Mouse (Mus musculus) thymus, adult 2 months (tissue): Measurements from ENCODE around the gene Melk. TPM values are rescaled to one million over a fixed set of nuclear protein-coding genes. Genes with fewer than 3 reads are reported as not detected.

Experiments
- DNase-seq: peaks from one replicate; pipeline ENCODE4 v3.0.0; 2021
- H3K27ac ChIP-seq: fragments of 200-500 bp; 2 replicates; pipeline ENCODE4 v1.5.1; 2012; ENCODE audit warnings: low read length, control low read depth; ENCODE audit not compliant: control insufficient read depth, insufficient read depth
- H3K27me3 ChIP-seq: fragments of 200-500 bp; 2 replicates; pipeline ENCODE4 v1.6.1; 2012; ENCODE audit warnings: mild to moderate bottlenecking, low read length, moderate library complexity, mixed read lengths; ENCODE audit not compliant: control insufficient read depth, insufficient read depth
- H3K36me3 ChIP-seq: fragments of 200-500 bp; 2 replicates; pipeline ENCODE4 v1.6.1; 2012; ENCODE audit warnings: mild to moderate bottlenecking, low read length, moderate library complexity; ENCODE audit not compliant: control insufficient read depth, insufficient read depth
- H3K4me1 ChIP-seq: fragments of 200-500 bp; replicated peaks from 2 replicates; pipeline ENCODE4 v1.6.1; 2012; ENCODE audit warnings: low read length; ENCODE audit not compliant: control insufficient read depth, insufficient read depth
- H3K4me3 ChIP-seq: fragments of 200-500 bp; 2 replicates; pipeline ENCODE4 v1.5.1; 2012; ENCODE audit warnings: mild to moderate bottlenecking, low read length, control low read depth, moderate library complexity; ENCODE audit not compliant: control insufficient read depth, insufficient read depth
- CTCF ChIP-seq: fragments of 200-500 bp; IDR thresholded peaks from 2 replicates; pipeline ENCODE4 v1.5.1; 2012; ENCODE audit warnings: mild to moderate bottlenecking, control low read depth, low read length, moderate library complexity, borderline replicate concordance; ENCODE audit not compliant: control insufficient read depth, poor library complexity, insufficient read depth; ENCODE audit errors: extremely low read depth
- POLR2A ChIP-seq: fragments of 200-500 bp; IDR thresholded peaks from 2 replicates; pipeline ENCODE4 v1.6.1; 2012; ENCODE audit warnings: mild to moderate bottlenecking, low read length, control low read depth, moderate library complexity; ENCODE audit not compliant: control insufficient read depth, poor library complexity, insufficient read depth; ENCODE audit errors: extremely low read depth
- WGBS: fragments of 180-500 bp; shearing (Covaris S2); methylation state at CpG from one replicate; pipeline ENCODE4 v1.1.7; 2018; 5-methylcytosine and 5-hydroxymethylcytosine counted together
- polyA plus RNA-seq: library from polyadenylated mRNA; depleted of rRNA; stranded (reverse); fragments of >200 nt; gene quantifications from 2 replicates; pipeline ENCODE4 v1.2.3, GENCODE M21; 2012

Gene Melk
- polyA plus RNA-seq, 1 experiment = 5.3 TPM

- 59% methylated on average over 4 of the region's 4 CpGs for WGBS
- no peak overlapping the region for H3K4me3 ChIP-seq
- no peak for DNase-seq
Observed at GRCm38 (mm10) chr4:44325453-44325852, 24.8 kb downstream of the Melk start.

GRCm38 (mm10) chr4:44326721-44327120 is 26.0 kb downstream of the Melk start:
- DNase-seq = no peak
- no peaks in the 10 kb centered on the region for H3K4me1 ChIP-seq

More at GRCm38 (mm10) chr4:44325453-44325852, 24.8 kb downstream of the Melk start:
- H3K27ac ChIP-seq = no peak overlapping the region
- no peaks in the 10 kb centered on the region for H3K27me3 ChIP-seq
- TF ChIP-seq CTCF (no peak), POLR2A (no peak)
- peaks cover 4% of the 10 kb centered on the region; the same call in 1 of the 2 replicates for H3K36me3 ChIP-seq
- no peaks in the 10 kb centered on the region for H3K4me1 ChIP-seq

GRCm38 (mm10) chr4:44327976-44328375 is 27.3 kb downstream of the Melk start:
- Histone ChIP-seq H3K27ac (no peak overlapping the region), H3K27me3 (no peaks in the 10 kb centered on the region), H3K36me3 (peaks cover 4% of the 10 kb centered on the region; the same call in 1 of the 2 replicates), H3K4me3 (no peak overlapping the region), H3K4me1 (no peaks in the 10 kb centered on the region)
- no peak for DNase-seq
- 93% methylated on average over 1 of the region's 1 CpGs for WGBS
- TF ChIP-seq CTCF (no peak), POLR2A (no peak)

More at GRCm38 (mm10) chr4:44326721-44327120, 26.0 kb downstream of the Melk start:
- no peak overlapping the region for H3K4me3 ChIP-seq
- no peak overlapping the region for H3K27ac ChIP-seq
- TF ChIP-seq CTCF (no peak), POLR2A (no peak)
- H3K36me3 ChIP-seq = peaks cover 4% of the 10 kb centered on the region; the same call in 1 of the 2 replicates
- no peaks in the 10 kb centered on the region for H3K27me3 ChIP-seq
- 96% methylated on average over 3 of the region's 3 CpGs for WGBS

- TF ChIP-seq POLR2A = no peak
- TF ChIP-seq CTCF = no peak
- DNase-seq = no peak
- H3K4me3 ChIP-seq = no peak overlapping the region
- H3K27ac ChIP-seq = no peak overlapping the region
- no peaks in the 10 kb centered on the region for H3K36me3 ChIP-seq
- WGBS = 98% methylated on average over 8 of the region's 8 CpGs
- no peaks in the 10 kb centered on the region for H3K4me1 ChIP-seq
- H3K27me3 ChIP-seq = no peaks in the 10 kb centered on the region
Observed at GRCm38 (mm10) chr4:44335006-44335405, 34.3 kb downstream of the Melk start.

- H3K27me3 ChIP-seq = no peaks in the 10 kb centered on the region
- no peaks in the 10 kb centered on the region for H3K4me1 ChIP-seq
- no peak for DNase-seq
- no peak overlapping the region for H3K27ac ChIP-seq
- H3K4me3 ChIP-seq = no peak overlapping the region
- WGBS = over 99% methylated on average over 7 of the region's 7 CpGs
- TF ChIP-seq CTCF (no peak), POLR2A (no peak)
- no peaks in the 10 kb centered on the region; the same call in 1 of the 2 replicates for H3K36me3 ChIP-seq
Observed at GRCm38 (mm10) chr4:44361670-44362069, 61.0 kb downstream of the Melk start.

GRCm38 (mm10) chr4:44363434-44364013 is 62.8 kb downstream of the Melk start:
- no peaks in the 10 kb centered on the region for H3K4me1 ChIP-seq
- WGBS = 93% methylated on average over 12 of the region's 12 CpGs
- H3K36me3 ChIP-seq = no peaks in the 10 kb centered on the region; the same call in 1 of the 2 replicates
- no peak for DNase-seq
- no peaks in the 10 kb centered on the region for H3K27me3 ChIP-seq
- no peak overlapping the region for H3K4me3 ChIP-seq
- TF ChIP-seq CTCF = no peak
- no peak for TF ChIP-seq POLR2A
- no peak overlapping the region for H3K27ac ChIP-seq
